Mouse (Mus musculus): Measurements from ENCODE around the gene Rangrf.
"Not testable (repeated sequence)": the region's sequence is repeated elsewhere in the genome, so short reads cannot be mapped to it uniquely, and the experiment has no call there.

Gene Rangrf

DNA sequence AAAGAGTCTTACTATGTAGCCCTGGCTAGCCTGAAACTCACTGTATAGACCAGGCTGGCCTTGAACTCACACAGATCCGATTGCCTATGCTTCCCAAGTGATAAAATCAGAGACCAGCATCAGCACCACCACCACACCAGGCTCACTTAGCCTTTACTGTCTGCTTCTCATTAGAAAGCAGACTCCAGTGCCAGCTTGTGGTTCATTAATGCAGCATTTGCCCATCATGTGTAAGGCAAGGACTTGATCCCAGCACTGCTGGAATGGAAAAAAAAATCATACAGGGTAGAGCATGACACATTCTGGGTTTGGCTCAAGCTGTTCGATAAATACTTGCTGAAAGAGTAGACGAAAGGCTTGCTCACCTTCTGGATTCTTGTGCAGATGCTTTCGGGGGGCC, 29.0 kb downstream of the Rangrf start:
- no peak for DNase-seq (ENCODE audit: low read depth, low spot score)

DNA sequence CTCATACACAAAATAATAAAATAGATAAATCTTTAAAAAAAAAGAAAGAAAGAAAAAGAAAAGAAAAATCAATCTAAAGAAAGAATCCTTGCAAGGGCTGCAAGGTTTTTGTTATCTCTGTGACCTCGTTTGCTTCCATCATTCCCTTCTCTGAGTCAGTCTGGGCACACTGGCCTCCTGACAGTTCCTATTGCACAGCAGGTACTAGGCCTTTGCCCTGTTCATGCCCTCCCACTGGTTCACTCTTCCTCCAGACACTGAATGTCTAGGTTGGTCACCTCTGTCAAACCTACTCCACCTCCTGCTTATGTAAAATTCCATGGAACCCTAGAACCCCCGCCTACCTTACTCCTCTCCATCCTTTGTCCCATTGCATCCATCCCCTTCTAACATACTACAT, 29.7 kb downstream of the Rangrf start:
- no peak for DNase-seq (ENCODE audit: low read depth, low spot score)

DNA sequence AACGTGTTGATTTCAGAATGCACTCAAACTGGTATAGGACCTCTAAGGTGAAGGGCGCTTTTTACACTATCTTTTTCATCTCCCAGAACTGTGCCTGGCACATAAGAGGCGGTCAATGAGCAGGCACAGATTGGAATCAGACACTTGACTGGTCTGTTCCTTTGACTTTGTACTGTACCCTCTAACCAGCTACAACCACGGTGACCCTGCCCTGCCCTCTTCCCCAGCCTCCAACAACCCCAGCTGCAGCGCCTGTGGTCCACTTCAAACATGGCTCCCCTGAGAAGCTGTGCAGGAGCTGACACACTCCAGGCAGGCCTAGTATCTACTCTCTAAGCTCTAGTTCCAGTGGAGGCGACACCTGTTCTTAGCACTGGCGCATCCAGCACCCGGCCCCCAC, 32.3 kb downstream of the Rangrf start:
- DNase-seq (ENCODE audit: low read depth, low spot score) = no peak

GRCm38 (mm10) chr11:68940516-68940915, 34.5 kb downstream of the Rangrf start:
- no peak for DNase-seq (ENCODE audit: low read depth, low spot score)

- peak; percentile 88 for DNase-seq (ENCODE audit: low read depth, low spot score)
Measured at GRCm38 (mm10) chr11:68939451-68940304, 35.3 kb downstream of the Rangrf start.

- DNase-seq (ENCODE audit: low read depth, low spot score) = not testable (repeated sequence)
Measured at GRCm38 (mm10) chr11:68936951-68937350, 38.0 kb downstream of the Rangrf start.

DNA sequence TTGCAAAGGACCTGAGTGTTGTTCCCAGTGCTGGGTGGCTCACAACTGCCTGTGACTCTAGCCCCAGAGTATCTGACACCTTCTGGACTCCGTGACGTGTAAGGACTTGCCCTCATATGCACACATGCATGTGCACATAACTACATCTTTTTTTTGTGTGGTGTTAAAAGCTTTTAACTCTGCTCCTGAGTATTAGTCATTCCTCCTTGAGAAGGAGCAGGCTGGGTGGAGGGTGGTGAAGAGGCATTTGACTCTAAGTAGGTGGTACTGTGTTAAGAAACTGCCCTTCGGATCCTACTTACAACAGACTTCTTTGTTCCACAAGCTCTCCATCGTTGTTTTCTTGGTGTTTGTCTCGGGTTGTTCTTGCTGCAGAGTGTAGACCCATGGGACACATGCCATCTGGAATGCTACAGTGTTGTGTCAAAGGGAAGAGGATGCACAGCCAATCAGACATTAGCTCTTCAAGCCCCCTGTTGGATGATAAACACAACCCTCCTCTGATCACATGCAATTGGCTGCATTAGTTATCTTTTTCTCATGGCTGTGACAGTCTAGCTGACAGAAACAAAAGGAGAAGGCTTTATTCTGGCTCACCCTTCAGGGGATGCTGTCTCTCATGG, 41.0 kb downstream of the Rangrf start:
- DNase-seq (ENCODE audit: low read depth, low spot score) = no peak

DNA sequence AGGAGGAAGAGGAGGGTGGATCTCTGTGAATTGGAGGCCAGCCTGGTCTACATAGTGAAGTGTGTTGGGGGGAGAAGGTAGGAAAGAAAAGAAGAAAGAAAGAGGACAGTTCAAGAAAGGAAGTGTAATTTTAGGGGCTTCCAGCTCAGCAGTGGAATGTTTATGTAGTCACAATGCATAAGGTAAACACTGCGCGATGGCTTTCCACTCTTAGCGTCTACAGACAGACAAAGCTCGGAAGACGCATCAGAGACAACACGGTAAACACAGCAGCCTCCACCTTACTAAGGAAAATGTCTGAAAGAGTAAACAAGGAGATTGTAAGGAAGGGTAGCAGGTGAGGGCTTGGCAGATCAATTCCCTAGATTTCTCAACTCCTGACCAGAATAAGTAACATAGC, 45.0 kb downstream of the Rangrf start:
- no peak for DNase-seq (ENCODE audit: low read depth, low spot score)

GRCm38 (mm10) chr11:68926981-68927380, 48.0 kb downstream of the Rangrf start, which contains the start of gene Odf4:
Gene Odf4 (minus strand): TSS chr11:68927081.
- no peak for DNase-seq (ENCODE audit: low read depth, low spot score)

DNA sequence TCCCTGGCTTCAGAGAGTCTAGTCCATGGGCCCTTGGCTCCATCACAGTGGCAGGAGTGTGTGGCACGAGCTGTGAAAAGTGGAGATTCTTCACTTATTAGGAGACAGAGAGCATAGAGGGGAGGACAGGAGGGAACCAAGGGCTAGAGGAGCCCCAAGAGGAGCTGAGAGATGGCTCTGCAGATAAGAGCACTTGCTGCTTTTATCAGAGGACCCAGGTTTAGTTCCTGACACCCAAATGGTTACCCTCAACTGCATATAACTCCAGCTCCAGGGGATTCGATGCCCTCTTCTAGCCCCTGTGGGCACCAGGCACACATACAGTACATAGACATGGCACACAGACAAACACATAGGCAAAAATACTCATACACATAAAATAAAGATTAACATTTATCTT, 50.2 kb downstream of the Rangrf start:
- no peak for DNase-seq (ENCODE audit: low read depth, low spot score)

DNA sequence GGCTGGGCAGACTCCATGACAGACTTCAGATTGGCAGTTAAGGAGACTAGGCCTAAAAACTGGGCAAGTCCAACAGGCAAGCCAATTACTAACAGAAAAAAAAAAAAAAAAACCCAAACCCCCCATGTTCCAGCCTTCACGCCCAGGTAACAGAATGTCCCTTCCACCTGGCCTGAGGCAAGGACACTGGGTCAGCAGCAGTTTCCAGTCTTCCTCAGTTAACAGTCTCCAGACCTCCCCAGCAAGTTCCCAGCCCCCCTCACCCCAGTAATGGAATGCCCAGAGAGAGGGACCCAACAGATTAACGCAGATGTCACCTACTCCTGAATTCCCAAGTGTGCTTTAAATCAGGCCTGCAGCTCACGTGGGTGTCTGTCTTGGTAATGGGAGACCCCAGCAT, 51.8 kb downstream of the Rangrf start:
- no peak for DNase-seq (ENCODE audit: low read depth, low spot score)

All from CD4-positive helper T cell, adult 2 months (primary cell).